Mouse (Mus musculus): Measurements from ENCODE around the gene Tent2. TPM values are rescaled to one million over a fixed set of nuclear protein-coding genes. Genes with fewer than 3 reads are reported as not detected.
A peak's percentile ranks its signal among the peaks of the same experiment; 100 is the strongest.

The Tent2 gene
- total RNA-seq, 2 experiments from 2014 or later: 66.7 to 83.7 TPM

GRCm38 (mm10) chr13:93144336-93145167 is 47.6 kb downstream of the Tent2 start, which contains the start of gene Cmya5:
TSS of gene Cmya5 (minus strand) at chr13:93144724.
- ATAC-seq (replicated peaks; ENCODE audit: low FRiP score, poor library complexity, severe bottlenecking): peak; percentile 56

- ATAC-seq (replicated peaks; ENCODE audit: low FRiP score, poor library complexity, severe bottlenecking): no peak
Observed at GRCm38 (mm10) chr13:93143819-93144283, 48.3 kb downstream of the Tent2 start.

- ATAC-seq (replicated peaks; ENCODE audit: low FRiP score, poor library complexity, severe bottlenecking): no peak
Observed at GRCm38 (mm10) chr13:93141184-93141583, 51.0 kb downstream of the Tent2 start.

- no peak for ATAC-seq (replicated peaks; ENCODE audit: low FRiP score, poor library complexity, severe bottlenecking)
Observed at GRCm38 (mm10) chr13:93138059-93138458, 54.1 kb downstream of the Tent2 start.

GRCm38 (mm10) chr13:93137098-93137497 is 55.1 kb downstream of the Tent2 start:
- no peak for ATAC-seq (replicated peaks; ENCODE audit: low FRiP score, poor library complexity, severe bottlenecking)

GRCm38 (mm10) chr13:93136251-93136650 is 55.9 kb downstream of the Tent2 start:
- no peak for ATAC-seq (replicated peaks; ENCODE audit: low FRiP score, poor library complexity, severe bottlenecking)

GRCm38 (mm10) chr13:93135501-93135900 is 56.7 kb downstream of the Tent2 start:
- ATAC-seq (replicated peaks; ENCODE audit: low FRiP score, poor library complexity, severe bottlenecking): no peak

GRCm38 (mm10) chr13:93130674-93131073 is 61.5 kb downstream of the Tent2 start:
- no peak for ATAC-seq (replicated peaks; ENCODE audit: low FRiP score, poor library complexity, severe bottlenecking)

- no peak for ATAC-seq (replicated peaks; ENCODE audit: low FRiP score, poor library complexity, severe bottlenecking)
Observed at GRCm38 (mm10) chr13:93128961-93129360, 63.2 kb downstream of the Tent2 start.

DNA sequence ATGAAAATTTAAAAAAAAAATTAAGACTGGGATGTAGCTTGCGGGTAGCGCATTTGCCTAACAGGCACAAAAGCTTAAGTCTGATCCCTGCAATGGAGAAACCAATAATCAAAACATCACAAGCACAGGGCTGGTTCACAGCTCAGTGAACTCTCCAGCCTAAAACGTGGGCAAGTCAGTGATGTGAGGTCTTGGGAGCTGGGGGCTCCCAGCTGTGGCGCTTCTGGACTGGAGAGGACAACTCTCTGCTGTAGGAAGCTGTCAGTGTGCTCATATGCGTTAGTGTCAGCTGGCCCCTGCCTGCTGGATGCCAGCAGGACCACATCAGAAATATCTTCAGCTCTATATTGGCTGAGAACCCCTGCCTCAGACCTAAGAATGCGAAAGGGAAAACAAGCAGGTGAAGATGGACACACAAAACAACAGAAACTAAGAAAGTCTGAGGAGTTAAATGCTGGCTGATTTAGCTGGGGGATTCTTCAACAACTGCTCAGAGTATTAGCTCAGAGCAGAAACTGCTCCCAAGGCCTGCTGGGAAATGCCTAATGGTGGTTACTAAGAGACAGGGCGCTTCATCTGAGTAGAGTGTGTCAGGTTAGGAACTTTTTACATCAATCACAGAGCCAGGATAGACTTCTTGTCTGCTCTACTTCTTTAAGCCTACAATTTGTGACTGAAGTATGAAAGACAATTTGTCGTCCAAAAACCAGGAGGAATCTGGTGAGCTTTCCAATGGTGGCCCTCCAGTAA is 63.9 kb downstream of the Tent2 start:
- no peak for ATAC-seq (replicated peaks; ENCODE audit: low FRiP score, poor library complexity, severe bottlenecking)

DNA sequence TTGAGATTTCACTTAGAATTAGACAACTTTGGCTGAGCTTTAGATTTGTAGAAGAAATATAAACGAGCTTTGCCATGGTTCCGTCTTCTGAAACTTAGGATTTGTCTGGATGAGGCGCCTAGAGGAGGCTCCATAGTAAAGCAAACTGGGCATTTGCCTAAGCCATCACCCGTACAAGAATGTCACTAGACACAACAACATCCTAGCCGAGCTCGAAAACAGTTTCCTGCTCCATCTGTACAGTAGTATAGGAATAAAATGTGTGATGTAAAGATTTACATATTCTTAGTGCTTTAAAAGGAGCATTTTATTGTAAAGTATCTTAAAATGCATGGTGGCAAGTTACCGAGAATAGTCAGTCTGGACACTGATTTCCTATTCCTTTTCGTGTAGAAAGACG is 69.9 kb downstream of the Tent2 start:
- ATAC-seq (replicated peaks; ENCODE audit: low FRiP score, poor library complexity, severe bottlenecking): no peak

DNA sequence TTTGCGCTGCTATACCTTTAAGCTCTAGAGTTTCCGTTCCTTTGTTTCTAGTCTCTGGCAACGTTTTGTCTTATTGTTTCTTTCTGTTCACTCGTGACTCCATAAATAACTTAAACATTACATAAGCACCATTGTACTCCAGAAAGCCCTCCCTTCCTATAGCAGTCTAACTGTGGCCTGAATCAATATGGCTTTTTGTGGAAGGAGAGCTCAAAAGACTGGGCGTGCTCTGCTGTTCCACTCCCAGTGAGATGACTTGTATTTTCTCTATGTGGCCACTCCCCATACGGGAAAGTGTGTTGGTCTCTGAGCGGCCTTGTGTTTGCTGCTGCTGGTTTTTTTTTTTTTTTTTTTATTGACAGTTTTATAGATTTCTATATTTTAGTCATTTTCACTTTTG is 74.9 kb downstream of the Tent2 start:
- no peak for ATAC-seq (replicated peaks; ENCODE audit: low FRiP score, poor library complexity, severe bottlenecking)

DNA sequence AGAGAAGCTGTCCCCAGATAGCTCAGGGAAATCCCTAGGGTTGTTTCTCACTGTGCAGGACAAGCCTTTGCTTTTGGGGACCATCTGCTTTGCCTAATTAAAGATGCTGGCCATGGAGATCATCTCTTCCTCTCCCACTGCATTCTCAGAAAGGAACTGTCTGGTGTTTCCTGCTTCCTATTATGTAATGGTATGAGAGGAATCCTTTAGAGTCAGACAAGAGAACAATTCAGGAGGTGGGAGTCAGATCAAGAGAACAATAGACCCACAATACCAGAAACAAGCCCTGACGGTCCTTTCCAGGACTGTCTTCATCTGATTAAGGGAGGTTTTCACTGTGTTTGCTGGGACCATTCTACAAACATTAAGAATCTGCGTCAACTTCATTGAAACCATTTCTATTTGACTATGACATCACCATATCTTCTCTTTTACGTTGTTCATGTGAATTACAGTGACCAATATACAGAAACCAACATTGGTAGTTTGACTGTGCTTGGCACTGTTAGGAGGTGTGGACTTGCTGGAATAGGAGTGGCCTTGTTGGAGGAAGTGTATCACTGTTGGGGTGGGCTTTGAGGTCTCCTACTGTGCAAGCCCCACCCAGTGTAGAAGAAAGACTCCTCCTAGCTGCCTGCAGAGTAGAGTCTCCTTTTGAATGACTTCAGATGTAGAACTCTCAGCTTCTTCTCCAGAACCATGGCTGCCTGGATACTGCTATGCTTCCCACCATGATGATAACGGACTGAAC is 89.7 kb downstream of the Tent2 start:
- ATAC-seq (replicated peaks; ENCODE audit: low FRiP score, poor library complexity, severe bottlenecking): no peak

- ATAC-seq (replicated peaks; ENCODE audit: low FRiP score, poor library complexity, severe bottlenecking): no peak
Observed at GRCm38 (mm10) chr13:93098596-93098995, 93.6 kb downstream of the Tent2 start.

GRCm38 (mm10) chr13:93096643-93097042 is 95.5 kb downstream of the Tent2 start:
- no peak for ATAC-seq (replicated peaks; ENCODE audit: low FRiP score, poor library complexity, severe bottlenecking)

Other genes with a start within 250 kb of the Tent2 start
- not detected in 2 replicates for gene Cmya5, start 47.7 kb downstream of the Tent2 start, total RNA-seq (2015; ENCODE audit: low replicate concordance)
- gene Cmya5, start 47.7 kb downstream of the Tent2 start, total RNA-seq (2017; ENCODE audit: low replicate concordance): not detected in 2 replicates
- gene Homer1, start 107.2 kb upstream of the Tent2 start, total RNA-seq (2015; ENCODE audit: low replicate concordance): 4.2 and 9.4 TPM in 2 replicates
- 8.5 and 8.7 TPM in 2 replicates for gene Homer1, start 107.2 kb upstream of the Tent2 start, total RNA-seq (2017; ENCODE audit: low replicate concordance)